Mouse (Mus musculus) embryonic facial prominence, embryonic 10.5 days (tissue): ENCODE results near the gene Elovl6. TPM values are rescaled to one million over a fixed set of nuclear protein-coding genes. Genes with fewer than 3 reads are reported as not detected.

ENCODE experiments used
- DNase-seq: peaks from one replicate; pipeline ENCODE4 v3.0.0-alpha.2; 2017; ENCODE audit warnings: low spot score
- H3K27ac ChIP-seq: fragments of 300-500 bp; sonication (generic); replicated peaks from 2 replicates; pipeline ENCODE4 v1.5.1; 2016; ENCODE audit warnings: mild to moderate bottlenecking
- H3K27me3 ChIP-seq: fragments of 300-500 bp; sonication (generic); replicated peaks from 2 replicates; pipeline ENCODE4 v1.6.1; 2016; ENCODE audit warnings: low read depth, mild to moderate bottlenecking; ENCODE audit not compliant: poor library complexity, severe bottlenecking
- H3K36me3 ChIP-seq: fragments of 300-500 bp; sonication (generic); replicated peaks from 2 replicates; pipeline ENCODE4 v1.6.1; 2016; ENCODE audit warnings: mild to moderate bottlenecking, moderate library complexity
- H3K4me1 ChIP-seq: fragments of 300-500 bp; sonication (generic); 2 replicates; pipeline ENCODE4 v1.6.1; 2016
- H3K4me3 ChIP-seq: fragments of 300-500 bp; sonication (generic); 2 replicates; pipeline ENCODE4 v1.5.1; 2016; ENCODE audit warnings: mild to moderate bottlenecking, moderate library complexity
- H3K9me3 ChIP-seq: fragments of 300-500 bp; sonication (generic); 2 replicates; pipeline ENCODE4 v1.6.1; 2016; ENCODE audit warnings: mild to moderate bottlenecking
- WGBS: fragments of 180-500 bp; shearing (Covaris S2); methylation state at CpG from one replicate; pipeline ENCODE4 v1.1.7; 2016; 5-methylcytosine and 5-hydroxymethylcytosine counted together
- polyA plus RNA-seq: library from polyadenylated mRNA; unstranded; fragments of >200 nt; fragmentation: Nextera tagmentation; extraction: Ambion mirVana; gene quantifications from 2 replicates; pipeline ENCODE4 v1.2.1, GENCODE M21; 2016

The Elovl6 gene
- polyA plus RNA-seq, 1 experiment from 2014 or later = 50.6 TPM

DNA sequence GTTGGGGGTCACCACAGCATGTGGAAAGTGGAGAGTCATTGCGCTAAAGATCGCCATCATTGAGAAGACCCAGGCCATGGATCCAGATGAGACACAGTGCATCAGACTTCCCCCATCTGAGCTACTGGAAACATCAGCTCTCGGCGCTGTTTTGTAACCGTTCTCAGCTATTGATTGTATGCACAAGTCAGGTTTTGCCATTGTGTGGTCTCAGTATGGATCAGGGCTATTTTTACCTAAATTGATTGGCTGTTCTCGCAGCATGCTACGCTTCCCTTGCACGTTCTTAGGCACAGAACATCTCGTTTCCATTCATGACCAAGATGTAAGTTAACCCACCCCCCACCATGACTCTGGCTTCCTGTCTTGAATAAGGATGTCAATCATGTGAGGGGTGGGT is 27.9 kb downstream of the Elovl6 start:
- no peak for DNase-seq
- Histone ChIP-seq H3K9me3 (no peaks in the 10 kb centered on the region), H3K36me3 (peaks cover 56% of the 10 kb centered on the region), H3K27me3 (no peaks in the 10 kb centered on the region), H3K4me1 (no peaks in the 10 kb centered on the region), H3K27ac (no peak overlapping the region), H3K4me3 (no peak overlapping the region)
- 92% methylated on average over 9 of the region's 9 CpGs for WGBS

DNA sequence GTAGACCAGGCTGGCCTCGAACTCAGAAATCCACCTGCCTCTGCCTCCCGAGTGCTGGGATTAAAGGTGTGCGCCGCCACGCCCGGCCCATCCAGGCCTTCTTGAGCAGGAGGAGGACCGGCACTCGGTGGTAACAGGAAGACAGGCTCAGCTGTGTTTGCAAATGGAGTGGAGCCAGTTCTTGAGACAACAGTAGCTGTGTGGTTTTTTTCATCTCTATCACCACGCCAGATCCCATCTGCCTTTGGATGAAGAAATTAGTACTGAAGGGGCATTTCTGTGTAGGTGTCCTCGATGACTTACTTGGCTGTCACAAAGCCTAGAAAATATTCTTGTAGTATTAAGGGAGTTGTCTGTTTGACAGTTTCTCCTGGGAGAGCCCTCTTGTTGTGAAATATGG is 28.9 kb downstream of the Elovl6 start:
- peaks cover 56% of the 10 kb centered on the region for H3K36me3 ChIP-seq
- WGBS = 93% methylated on average over 10 of the region's 10 CpGs

DNA sequence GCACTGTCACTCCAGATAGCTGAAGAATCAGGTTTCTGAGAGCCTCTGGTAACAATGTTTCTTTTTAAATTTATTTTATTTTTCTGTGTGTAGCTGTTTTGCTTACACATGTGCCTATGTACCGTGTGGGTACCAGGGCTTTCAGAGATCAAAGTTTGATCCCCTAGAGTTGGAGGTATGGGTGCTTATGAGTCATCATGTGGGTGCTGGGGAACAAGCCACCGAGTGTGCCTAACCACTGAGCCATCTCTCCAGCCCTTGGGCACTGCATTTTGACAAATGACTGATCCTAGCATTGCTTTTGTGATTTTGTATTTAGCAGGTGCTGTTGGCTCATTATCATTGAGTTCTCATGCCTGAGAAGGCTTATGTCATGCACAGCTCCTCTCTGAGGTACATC is 29.7 kb downstream of the Elovl6 start:
- Histone ChIP-seq H3K36me3 (peaks cover 56% of the 10 kb centered on the region), H3K27me3 (no peaks in the 10 kb centered on the region), H3K4me1 (peaks cover 10% of the 10 kb centered on the region; the same call in 1 of the 2 replicates), H3K9me3 (no peaks in the 10 kb centered on the region), H3K27ac (no peak overlapping the region), H3K4me3 (no peak overlapping the region)
- DNase-seq = no peak
- WGBS = 91% methylated on average over 2 of the region's 2 CpGs

More for the DNA sequence above, 28.9 kb downstream of the Elovl6 start:
- DNase-seq = no peak
- Histone ChIP-seq H3K4me3 (no peak overlapping the region), H3K4me1 (peaks cover 6% of the 10 kb centered on the region; the same call in 1 of the 2 replicates), H3K27ac (no peak overlapping the region), H3K27me3 (no peaks in the 10 kb centered on the region), H3K9me3 (no peaks in the 10 kb centered on the region)

DNA sequence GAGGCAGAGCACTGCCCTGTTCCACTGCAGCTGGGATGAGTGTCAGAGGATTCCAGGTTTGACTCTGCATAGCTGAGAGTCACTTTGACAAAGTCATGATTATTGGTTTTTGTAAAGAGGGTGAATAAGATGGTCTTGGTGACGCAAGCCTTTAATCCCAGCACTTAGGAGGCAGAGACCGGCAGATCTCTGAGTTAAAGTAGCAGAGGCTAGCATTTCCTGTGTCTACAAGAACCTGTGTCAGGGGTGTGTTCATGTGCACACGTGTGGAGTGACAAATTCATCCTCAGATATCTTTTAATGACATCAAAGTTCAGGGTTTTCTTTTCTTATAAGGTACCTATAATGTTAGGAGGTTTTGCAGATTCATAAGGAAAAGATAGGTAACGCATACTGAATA is 30.3 kb downstream of the Elovl6 start:
- H3K4me3 ChIP-seq = no peak overlapping the region
- H3K9me3 ChIP-seq = no peaks in the 10 kb centered on the region
- DNase-seq = no peak
- H3K36me3 ChIP-seq = peaks cover 52% of the 10 kb centered on the region
- 93% methylated on average over 4 of the region's 4 CpGs for WGBS
- peaks cover 10% of the 10 kb centered on the region; the same call in 1 of the 2 replicates for H3K4me1 ChIP-seq
- H3K27me3 ChIP-seq = no peaks in the 10 kb centered on the region
- H3K27ac ChIP-seq = no peak overlapping the region

DNA sequence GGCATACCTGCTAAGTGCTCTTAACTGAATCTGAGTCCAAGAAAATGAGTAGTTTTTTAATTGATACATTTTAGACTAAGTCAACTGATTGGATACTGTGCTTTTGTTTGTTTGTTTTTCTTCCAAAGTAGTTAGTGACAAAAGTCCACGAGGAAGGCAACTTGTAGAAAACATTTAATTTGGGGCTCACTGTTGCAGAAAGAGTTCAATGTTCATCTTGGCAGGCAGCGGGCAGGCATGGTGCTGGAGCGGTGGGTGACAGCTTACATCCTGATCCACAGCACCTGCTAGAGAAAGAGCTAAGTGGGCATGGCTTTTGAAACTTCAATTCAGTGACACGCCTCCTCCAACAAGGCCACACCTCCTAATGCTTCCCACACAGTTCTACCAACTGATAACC is 31.7 kb downstream of the Elovl6 start:
- H3K9me3 ChIP-seq = no peaks in the 10 kb centered on the region
- no peak overlapping the region for H3K27ac ChIP-seq
- 94% methylated on average over 4 of the region's 4 CpGs for WGBS
- H3K36me3 ChIP-seq = peaks cover 42% of the 10 kb centered on the region
- no peak overlapping the region for H3K4me3 ChIP-seq
- no peak for DNase-seq
- H3K27me3 ChIP-seq = no peaks in the 10 kb centered on the region
- H3K4me1 ChIP-seq = peaks cover 15% of the 10 kb centered on the region

DNA sequence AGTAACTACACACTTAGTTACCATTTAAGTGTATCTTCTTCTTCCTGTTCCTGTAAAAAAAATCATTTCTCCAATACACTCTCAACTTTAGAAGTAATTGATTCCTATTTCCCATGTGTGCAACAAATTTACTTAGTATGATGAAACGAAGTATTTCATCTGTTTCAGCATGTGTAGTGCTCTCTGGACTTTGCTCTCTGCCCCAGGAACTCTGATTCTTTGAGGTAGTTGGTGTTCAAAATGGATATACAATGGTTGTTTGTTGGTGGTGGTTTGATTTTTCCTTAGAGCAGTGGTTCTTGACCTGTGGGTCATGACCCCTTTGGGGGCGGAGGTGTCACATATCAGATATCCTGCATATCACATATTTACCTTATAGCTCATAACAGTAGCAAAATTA is 32.7 kb downstream of the Elovl6 start:
- peaks cover 37% of the 10 kb centered on the region for H3K36me3 ChIP-seq
- no peak for DNase-seq
- no peaks in the 10 kb centered on the region for H3K9me3 ChIP-seq
- H3K27ac ChIP-seq = no peak overlapping the region
- no peak overlapping the region for H3K4me3 ChIP-seq
- 64% methylated on average over 2 of the region's 2 CpGs for WGBS
- H3K27me3 ChIP-seq = no peaks in the 10 kb centered on the region
- peaks cover 15% of the 10 kb centered on the region for H3K4me1 ChIP-seq

DNA sequence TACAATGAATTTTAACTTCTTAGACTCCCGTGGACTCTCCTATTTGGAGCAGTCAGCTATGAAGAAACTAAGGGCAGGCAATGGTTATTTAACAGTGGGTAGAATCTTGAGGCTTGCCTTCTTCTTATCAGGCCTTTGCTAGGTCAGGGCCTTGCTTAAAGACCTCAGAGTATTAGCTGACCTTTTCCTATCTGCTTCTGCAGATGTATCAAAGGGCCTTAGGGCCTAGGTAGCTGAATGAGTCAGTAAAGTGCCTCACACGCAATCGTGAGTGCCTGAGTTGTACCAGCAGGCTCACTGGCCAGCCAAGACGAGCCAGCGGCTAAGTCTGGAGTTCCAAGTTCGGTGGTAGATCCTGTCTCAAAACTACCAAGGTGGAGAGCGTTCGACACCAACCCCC is 33.3 kb downstream of the Elovl6 start:
- Histone ChIP-seq H3K27me3 (no peaks in the 10 kb centered on the region), H3K4me3 (no peak overlapping the region), H3K4me1 (peaks cover 15% of the 10 kb centered on the region), H3K9me3 (no peaks in the 10 kb centered on the region), H3K36me3 (peaks cover 38% of the 10 kb centered on the region), H3K27ac (no peak overlapping the region)
- WGBS = 88% methylated on average over 8 of the region's 8 CpGs
- no peak for DNase-seq

DNA sequence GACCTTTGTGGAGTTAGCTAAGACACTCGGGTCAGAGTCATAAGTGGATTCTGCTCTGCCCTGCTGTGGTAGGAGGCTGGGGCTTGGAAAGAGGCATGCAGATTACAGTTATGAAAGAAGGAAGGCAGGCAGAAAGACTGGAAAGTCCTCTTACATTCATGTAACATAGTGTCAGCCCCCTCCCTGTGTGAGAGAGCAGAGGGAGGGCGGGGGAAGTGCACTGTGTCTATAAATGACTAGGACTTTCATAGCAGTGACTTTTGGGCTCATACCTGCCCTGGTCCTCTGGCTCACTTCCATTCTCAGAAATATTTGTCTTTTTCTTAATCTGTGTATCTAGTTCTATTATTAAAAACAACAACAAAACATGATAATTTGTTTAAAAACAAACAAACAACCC is 33.9 kb downstream of the Elovl6 start:
- no peak overlapping the region for H3K27ac ChIP-seq
- H3K27me3 ChIP-seq = no peaks in the 10 kb centered on the region
- 87% methylated on average over 2 of the region's 2 CpGs for WGBS
- H3K9me3 ChIP-seq = no peaks in the 10 kb centered on the region
- H3K36me3 ChIP-seq = peaks cover 41% of the 10 kb centered on the region
- DNase-seq = no peak
- no peak overlapping the region for H3K4me3 ChIP-seq
- H3K4me1 ChIP-seq = peaks cover 15% of the 10 kb centered on the region

DNA sequence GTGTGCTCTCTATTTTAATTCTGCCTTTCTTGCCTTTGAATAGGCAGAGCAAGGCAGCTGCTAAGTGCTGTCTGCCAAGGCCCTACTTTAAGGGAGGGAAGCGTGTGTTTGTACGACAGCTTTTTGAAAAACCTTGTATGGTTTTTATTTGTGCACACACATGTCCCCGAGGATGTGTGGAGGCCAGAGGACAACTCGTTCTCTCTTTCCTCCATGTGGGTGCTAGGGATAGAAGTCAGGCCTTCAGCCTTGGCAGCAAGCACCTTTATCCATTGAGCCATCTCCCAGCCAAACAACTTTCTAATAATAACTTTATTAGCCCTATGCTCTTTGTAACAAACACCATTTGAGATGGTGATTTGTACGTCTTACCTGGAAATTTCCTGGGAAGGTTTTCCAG is 34.7 kb downstream of the Elovl6 start:
- Histone ChIP-seq H3K36me3 (peaks cover 44% of the 10 kb centered on the region), H3K27ac (no peak overlapping the region)
- WGBS = 86% methylated on average over 5 of the region's 5 CpGs

DNA sequence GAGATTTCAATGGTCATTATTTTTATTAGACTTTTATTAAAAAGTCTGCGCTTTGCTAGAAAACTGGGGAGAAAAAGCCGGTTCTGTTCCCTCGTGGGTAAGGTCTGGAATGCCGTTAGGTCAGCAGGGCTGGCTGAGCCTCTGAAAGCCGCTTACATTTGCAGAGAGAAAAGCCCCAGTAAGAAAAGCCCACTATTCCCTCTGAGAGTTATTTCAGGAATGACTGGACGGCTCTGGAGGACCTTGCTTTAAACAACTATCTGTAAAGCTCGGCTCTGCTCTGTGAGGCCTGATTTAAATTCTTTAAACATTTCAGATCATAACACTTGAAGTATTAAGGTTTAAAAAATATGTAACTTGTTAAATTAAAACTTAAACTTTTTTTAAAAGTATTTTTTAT is 36.4 kb downstream of the Elovl6 start:
- WGBS = 63% methylated on average over 7 of the region's 7 CpGs
- H3K36me3 ChIP-seq = peaks cover 42% of the 10 kb centered on the region
- H3K27ac ChIP-seq = no peak overlapping the region
- H3K9me3 ChIP-seq = no peaks in the 10 kb centered on the region
- no peak for DNase-seq
- H3K4me1 ChIP-seq = peaks cover 25% of the 10 kb centered on the region
- no peaks in the 10 kb centered on the region for H3K27me3 ChIP-seq
- H3K4me3 ChIP-seq = no peak overlapping the region

More for the DNA sequence above, 34.7 kb downstream of the Elovl6 start:
- H3K4me3 ChIP-seq = no peak overlapping the region
- no peak for DNase-seq
- H3K9me3 ChIP-seq = no peaks in the 10 kb centered on the region
- H3K4me1 ChIP-seq = peaks cover 15% of the 10 kb centered on the region
- H3K27me3 ChIP-seq = no peaks in the 10 kb centered on the region

DNA sequence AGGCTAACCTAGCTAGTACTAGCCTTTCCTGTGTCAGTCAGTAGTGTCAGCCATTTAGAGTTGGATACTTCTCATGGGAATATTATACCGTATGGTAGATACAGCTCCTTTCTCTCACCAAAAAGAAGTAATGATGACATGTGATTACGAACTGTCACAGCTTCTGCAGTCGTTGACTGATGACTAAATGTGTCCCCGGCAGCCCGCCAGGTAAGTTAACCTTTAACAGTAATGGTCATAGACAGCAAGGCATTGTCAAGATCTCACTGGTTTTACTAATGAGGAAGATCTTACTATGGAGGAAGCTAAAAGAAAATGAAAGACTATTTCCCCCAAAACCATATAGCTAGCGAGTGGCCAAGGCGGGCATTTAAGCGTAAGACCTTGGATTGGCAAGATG is 38.8 kb downstream of the Elovl6 start:
- peaks cover 59% of the 10 kb centered on the region for H3K36me3 ChIP-seq
- 97% methylated on average over 8 of the region's 8 CpGs for WGBS

DNA sequence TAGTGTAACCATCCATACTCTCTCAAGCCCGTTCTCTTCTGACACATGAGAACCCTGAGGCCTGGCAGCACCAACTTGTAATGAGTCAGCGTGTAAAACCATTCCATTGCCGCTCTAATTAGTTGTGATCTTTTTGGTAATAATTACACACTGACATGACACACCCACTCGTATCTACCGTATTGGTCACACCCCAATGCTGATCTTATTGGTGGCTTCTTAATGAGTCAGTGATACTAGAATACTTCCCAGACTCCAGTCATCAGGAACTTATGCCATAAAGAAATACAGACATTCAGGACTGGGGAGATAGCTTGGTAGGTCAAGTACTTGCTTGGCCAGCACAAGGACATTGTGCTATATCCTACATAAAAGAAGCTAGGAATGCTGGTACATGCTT is 39.5 kb downstream of the Elovl6 start:
- Histone ChIP-seq H3K4me3 (no peak overlapping the region), H3K27me3 (no peaks in the 10 kb centered on the region), H3K9me3 (no peaks in the 10 kb centered on the region), H3K36me3 (peaks cover 65% of the 10 kb centered on the region), H3K4me1 (peaks cover 17% of the 10 kb centered on the region), H3K27ac (no peak overlapping the region)
- no peak for DNase-seq
- 94% methylated on average over 5 of the region's 5 CpGs for WGBS

More for the DNA sequence above, 38.8 kb downstream of the Elovl6 start:
- Histone ChIP-seq H3K27me3 (no peaks in the 10 kb centered on the region), H3K4me1 (peaks cover 21% of the 10 kb centered on the region), H3K27ac (no peak overlapping the region), H3K9me3 (no peaks in the 10 kb centered on the region), H3K4me3 (no peak overlapping the region)
- DNase-seq = no peak

DNA sequence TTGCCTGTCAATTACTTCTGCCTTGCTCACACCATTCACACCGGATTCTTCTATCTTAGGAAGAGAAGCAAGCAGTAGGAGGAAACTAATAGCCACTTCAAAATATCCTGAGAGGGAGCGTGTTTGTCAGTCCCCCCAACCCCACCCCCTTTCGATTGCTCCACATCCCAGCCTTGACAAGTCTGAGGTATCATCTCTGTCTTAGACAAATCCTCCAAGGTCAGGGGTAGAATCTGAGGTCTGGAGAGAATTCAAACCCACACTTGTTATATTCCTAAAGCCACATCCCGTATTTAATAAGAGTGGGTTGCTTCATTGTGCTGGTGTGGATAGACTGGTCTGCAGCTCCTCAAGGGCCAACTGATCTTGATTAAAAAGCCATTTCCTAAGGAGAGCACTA is 40.8 kb downstream of the Elovl6 start:
- Histone ChIP-seq H3K36me3 (peaks cover 67% of the 10 kb centered on the region), H3K4me1 (peaks cover 17% of the 10 kb centered on the region), H3K4me3 (no peak overlapping the region), H3K9me3 (no peaks in the 10 kb centered on the region), H3K27me3 (no peaks in the 10 kb centered on the region), H3K27ac (no peak overlapping the region)
- DNase-seq = no peak
- 67% methylated on average over 4 of the region's 4 CpGs for WGBS

DNA sequence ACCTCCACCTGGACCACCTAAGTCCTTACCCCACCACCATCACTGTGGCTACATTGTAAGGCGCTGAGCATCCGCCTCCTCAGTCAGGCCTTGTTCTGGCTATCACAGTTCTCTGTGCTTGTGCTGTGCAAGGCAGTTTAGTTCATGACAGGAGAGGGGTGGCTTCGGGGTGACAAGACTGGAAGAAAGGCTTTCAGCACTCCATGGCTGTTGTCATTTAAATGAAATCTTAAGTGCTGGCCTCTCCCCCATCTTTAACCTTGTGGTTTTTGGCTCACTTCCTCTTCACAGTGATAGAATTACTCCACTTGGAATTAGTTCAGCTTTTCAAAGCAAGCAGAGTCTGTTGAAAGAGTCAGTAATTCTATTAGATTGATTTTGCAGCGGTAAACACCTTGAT is 41.5 kb downstream of the Elovl6 start:
- Histone ChIP-seq H3K4me3 (no peak overlapping the region), H3K9me3 (no peaks in the 10 kb centered on the region), H3K36me3 (peaks cover 67% of the 10 kb centered on the region), H3K27ac (no peak overlapping the region), H3K4me1 (peaks cover 11% of the 10 kb centered on the region), H3K27me3 (no peaks in the 10 kb centered on the region)
- 87% methylated on average over 4 of the region's 4 CpGs for WGBS
- no peak for DNase-seq
